Mouse (Mus musculus) hindbrain, embryonic 11.5 days (tissue): ENCODE data around the gene Sox21. TPM values are rescaled to one million over a fixed set of nuclear protein-coding genes. Genes with fewer than 3 reads are reported as not detected.

Experiments
- polyA plus RNA-seq: library from polyadenylated mRNA; unstranded; fragments of >200 nt; fragmentation: Nextera tagmentation; extraction: Ambion mirVana; gene quantifications from 2 replicates; pipeline ENCODE4 v1.2.1, GENCODE M21; 2014

Sox21 gene
- polyA plus RNA-seq, 1 experiment from 2014 or later = 10.7 TPM

Other genes with a start within 250 kb of the Sox21 start
- gene Dct, start 184.8 kb downstream of the Sox21 start, polyA plus RNA-seq = 3.1 and 4.9 TPM in 2 replicates
- 31.9 and 32.3 TPM in 2 replicates for gene Tgds, start 104.3 kb downstream of the Sox21 start, polyA plus RNA-seq
- 35.8 and 36.2 TPM in 2 replicates for gene Gpr180, start 99.9 kb downstream of the Sox21 start, polyA plus RNA-seq
- gene Gm9376, start 29.9 kb upstream of the Sox21 start, polyA plus RNA-seq = not detected in 2 replicates